Mouse (Mus musculus) retina, embryonic 14.5 days (tissue): ENCODE data around the gene Pde4c.

Source experiments
- DNase-seq: peaks from one replicate; pipeline ENCODE4 v3.0.0-alpha.2; 2015; ENCODE audit warnings: low spot score

Gene Pde4c

DNA sequence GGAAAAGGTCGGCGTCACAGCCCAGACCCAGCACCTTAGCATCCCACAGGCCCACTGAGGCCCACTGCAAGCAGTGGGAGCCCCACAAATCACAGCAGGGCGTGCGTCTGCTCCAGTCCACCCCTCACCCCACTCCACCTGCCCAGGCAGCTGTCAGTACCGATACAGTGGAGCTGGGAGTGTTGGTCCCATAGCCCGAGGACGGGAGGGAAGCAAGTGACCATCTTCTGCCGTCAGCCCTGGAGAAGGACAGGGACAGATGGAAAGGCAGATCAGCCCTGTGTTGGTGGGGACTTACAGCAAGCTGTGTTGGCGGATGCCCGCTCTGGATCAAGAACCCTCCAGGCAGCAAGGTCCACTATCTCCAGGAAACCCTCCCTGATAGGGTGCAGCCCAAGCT is 65.5 kb downstream of the Pde4c start:
- no peak for DNase-seq

DNA sequence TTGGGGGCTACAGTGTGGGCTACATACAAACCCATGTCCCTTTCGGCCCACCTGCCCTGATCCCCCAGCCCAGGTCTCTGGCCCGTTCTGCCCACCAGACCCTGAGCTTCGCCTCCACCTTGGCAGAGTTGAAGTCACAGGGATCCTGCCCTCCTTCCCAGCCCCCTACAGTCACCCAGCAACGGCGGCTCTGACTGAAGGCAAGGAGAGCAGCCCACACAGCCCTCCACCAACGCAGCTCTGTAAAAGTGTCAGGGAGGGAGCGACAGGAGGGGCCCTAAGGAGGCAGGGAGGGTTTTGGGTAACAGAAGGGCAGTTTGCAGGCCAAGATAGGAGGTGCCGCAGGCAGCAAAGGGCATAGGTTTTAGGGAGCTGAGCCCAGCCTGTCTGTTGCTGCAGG is 67.3 kb downstream of the Pde4c start:
- no peak for DNase-seq

DNA sequence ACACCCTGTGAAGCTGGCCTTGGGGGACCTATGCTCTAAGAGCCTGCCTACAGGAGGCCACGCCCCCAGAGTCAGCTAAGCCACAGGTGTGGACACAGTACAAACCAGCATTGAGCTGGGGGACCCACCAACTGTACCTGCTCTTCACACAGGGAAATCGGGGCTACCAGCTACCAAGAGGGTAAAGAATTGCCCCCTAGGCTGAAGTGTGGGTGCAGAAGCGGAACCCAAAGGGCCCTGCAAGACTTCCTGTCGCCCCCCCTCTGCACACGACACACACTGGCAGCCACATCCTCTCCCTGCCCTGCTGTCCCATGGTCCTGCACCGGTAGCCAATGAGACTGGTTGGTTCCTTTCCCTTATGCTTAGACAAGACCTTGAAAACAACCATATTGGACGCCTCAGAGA is 67.8 kb downstream of the Pde4c start:
- no peak for DNase-seq

DNA sequence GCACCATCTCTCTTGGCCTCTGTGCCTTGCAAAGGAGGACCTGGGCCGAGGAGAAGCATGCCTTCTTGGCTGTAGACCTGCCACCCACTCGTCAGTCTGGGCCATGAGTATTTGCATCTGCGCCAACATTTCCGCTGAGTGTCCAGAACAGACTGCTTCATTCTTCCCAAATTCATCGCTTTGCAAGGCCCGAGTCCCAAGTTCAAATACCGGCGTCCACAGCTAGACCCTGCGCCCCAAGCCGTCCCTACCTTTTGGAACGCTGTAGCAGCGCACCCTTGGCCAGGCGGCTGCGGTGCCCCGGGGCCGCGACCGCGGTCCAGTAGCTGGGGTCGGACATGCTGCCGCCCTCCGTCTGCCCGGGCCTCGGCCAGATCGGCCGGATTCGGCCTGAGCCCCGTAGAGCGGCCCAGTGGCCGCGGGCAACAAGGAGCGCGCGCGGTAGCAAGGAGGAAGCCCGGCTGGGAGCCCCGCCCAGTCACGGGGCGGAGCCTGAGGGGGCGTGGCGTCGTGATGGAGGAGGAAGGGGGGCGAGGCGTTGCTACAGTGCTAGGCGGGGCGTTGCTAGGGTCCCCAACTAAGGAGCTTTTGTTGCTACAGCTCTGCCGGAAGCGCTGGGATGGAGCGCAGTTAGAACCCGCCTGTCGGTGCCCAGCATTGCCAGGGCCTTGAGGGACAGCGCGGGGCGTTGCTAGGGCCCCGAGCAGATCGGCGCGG is 68.6 kb downstream of the Pde4c start:
- DNase-seq: peak; percentile 99

DNA sequence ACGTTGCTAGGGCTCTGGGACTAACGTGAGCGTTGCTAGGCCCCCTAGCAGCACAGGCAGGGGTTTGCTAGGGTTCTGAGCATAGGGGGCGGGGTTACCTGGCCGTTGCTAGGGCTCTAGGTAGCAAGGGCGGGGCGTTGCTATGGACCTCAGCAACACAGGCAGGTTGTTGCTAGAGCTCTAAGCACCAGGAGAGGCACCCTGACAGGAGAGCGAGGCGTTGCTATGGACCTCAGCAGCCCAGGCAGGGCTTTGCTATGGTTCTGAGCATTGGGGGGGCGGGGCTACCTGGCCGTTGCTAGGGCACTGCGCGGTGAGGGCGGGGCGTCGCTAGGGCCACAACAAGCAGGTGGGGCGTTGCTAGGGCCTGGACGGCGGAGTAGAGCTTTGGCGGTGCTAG is 69.2 kb downstream of the Pde4c start:
- no peak for DNase-seq

DNA sequence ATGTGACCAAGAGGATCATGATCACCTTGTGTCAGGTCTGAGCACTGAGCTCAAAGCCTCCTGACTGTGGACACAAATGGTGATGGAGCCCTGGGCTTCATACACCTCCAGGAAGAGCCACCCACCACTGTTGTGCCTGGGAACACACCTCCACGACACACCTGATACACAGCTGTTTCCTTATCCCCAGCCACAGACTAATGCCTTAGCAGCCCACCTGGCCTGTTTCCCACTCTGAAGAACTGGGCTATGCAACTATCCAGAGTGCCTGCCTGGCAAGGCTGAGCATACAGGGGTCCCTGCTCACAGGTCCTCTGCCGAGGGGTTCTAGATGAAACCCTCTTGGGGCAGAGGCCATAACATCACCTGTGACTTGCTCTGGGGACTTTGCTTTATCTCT is 70.7 kb downstream of the Pde4c start:
- no peak for DNase-seq

DNA sequence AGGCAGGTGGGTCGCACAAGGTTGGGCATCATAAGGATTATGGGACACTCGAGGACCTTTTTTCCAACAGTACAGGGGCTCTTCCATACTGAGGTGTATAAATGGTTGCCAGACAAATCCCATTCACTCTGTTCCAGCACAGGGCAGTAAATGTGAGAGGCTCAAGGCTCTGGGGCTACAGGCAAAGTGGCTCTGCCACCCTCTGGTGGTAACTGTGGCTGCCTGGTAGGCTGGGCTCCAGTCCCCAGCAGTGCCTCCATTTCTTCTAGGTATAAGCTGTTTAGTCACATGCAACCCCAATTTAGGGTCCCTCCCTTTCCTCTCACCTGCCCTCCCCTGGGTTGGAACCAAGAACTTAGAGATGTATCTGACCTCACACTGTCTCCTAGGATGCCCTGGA is 71.8 kb downstream of the Pde4c start:
- no peak for DNase-seq

DNA sequence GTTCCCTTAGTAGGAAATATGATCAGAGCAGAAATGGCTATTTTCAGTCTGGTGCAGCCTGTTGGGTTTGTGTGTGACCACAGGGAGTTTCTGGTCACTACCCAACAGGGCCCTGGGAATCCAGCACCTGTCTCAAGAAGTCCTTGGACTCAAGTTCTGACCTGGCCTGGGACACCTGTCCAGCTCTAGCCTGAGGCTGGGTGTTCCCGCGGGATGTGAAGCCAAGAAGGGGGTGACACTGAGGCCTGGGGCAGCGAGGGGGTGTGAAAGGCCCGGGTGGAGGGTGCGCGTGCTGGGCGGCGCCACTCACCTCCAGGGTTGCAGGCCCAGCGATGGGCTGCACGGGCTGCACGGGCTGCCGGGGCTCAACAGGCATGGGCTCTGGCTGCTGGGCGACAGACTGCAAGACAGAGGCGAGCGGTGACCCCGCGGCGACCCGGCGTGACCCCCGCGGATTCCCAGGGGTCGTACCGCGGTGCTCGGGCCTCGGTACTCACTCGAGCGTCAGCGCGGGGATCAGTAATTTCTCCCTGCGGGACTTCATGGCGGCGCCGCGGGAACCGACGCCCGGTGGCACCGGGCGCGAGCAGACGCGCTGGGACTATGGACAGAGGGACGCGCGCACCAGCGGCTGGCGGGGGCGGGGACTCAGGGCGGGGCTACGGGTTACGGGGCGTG is 73.0 kb downstream of the Pde4c start:
- no peak for DNase-seq

DNA sequence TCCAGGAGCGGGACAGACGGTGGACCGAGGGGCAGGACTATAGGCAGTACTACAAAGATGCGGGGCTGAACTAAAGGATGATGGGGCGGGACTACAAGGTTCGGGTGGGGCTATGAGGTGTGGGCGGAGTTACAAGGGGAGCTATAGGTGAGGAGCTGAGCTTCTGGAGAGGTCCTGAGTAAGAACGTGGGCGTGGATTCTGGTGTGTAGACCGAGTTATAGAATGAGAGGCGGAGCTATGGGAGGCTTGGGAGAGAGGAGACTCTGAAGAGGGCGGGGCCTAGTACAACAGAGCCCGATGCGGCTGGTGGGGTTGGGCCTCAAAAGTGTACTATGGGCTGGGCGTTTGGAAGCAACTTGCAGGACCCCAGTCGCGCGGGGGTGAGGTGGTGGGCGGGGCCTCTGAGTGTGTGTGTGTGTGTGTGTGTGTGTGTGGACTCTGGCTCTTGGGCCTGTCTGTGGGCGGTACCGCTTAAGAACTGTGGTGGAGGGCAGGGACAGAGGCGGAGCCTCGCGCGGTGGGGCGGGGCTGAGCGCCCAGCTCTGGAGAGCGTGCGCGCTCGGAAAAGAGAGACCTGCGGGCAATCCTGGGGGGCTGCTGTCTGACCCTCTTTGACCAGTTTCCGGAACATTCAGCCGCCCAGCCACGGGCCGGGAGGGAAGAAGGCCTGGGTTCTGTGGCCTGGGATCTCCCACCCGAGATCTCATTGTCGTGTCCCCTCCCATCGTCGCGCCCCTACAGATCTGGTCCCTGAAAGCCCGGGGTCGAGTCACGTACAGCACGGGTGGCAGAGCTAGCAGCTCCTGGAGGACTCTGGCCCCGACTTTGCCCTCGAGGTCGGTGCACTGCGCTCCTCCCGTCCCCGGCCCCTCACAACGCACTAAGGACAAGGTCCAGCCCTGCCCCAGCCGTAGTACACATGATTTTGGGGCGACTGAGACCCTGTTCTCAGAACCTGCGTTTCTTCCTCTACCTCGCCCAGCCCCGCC is 73.9 kb downstream of the Pde4c start:
- DNase-seq: peak; percentile 91

DNA sequence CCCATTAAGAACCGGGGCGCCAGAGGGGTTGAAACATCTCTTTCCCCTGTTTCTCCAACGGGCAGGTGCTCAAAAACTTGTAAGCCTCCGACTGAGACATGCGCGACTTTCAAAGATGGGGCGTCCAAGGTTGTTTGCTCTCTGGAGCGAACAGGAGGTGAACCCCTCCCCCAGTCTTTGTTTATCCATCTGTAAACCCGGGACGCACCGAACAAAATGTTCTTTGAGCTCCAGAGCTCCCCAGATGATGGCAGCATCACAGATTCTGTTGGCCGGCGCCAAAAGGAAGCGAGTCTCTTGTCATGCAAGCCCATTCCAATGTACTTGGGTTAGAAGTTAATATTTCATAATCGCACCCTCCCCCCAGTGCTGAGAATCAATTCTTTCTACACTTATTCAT is 74.8 kb downstream of the Pde4c start:
- DNase-seq: no peak

DNA sequence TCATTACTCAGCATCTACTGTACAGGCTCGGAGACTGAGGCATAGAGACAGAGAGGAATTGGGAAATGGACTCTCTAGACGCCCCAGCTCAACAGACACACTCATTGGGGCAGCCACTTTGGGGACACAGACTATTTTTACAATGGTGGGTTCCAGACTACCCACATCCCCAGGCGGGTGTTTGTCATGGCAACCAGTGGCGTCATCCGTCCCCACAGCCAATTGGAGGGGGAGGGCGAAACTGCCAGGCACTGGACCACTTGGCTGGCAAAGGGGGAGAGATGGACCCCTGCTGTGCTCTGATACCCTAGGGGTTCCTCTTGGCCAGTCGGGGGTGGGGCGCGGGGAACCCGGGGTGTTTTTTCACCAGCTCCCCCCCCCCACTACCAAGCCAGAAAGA is 77.1 kb downstream of the Pde4c start:
- DNase-seq: no peak
